Comparison of ENCODE assay signal across 8 mouse cellular contexts in genomic region chr8:126666327-126667085, GRCm38 (mm10).
DNase-seq lines count a peak whose midpoint lies in the region; ATAC-seq lines count a peak whose summit lies in the region.

No protein-coding gene starts in this region.

- peak; percentile 44 for ATAC-seq in activated CD4-positive, CD25-positive, alpha-beta regulatory T cell, adult 4 months
- peak; percentile 56 for ATAC-seq in megakaryocyte progenitor cell, adult 5-6 weeks (replicated peaks; ENCODE audit: poor library complexity)

- peak; percentile 77 for DNase-seq in embryo, embryonic 10 days (ENCODE audit: low spot score)
- peak; percentile 100 for DNase-seq in gastrocnemius, postnatal 10 days
- DNase-seq in induced T-regulatory cell, adult 2 months (ENCODE audit: low read depth): peak; percentile 94
- DNase-seq in left cerebral cortex, adult 9 months (ENCODE audit: low spot score in 2 of 2): peak; percentile 98 to 100
- DNase-seq in right cerebral cortex, postnatal 14 days: peak; percentile 100
- DNase-seq in urinary bladder, postnatal 36 days (ENCODE audit: low spot score in 2 of 2): peak; percentile 97 to 99

Comparison
In these comparisons a context has a peak if more than half of its experiments do, and no peak if none do; other contexts are left out.
1. Peak in every context shown above with its lines: DNase-seq and ATAC-seq.